Mouse (Mus musculus) ES-E14 (cell line): ENCODE measurements around the gene Pkib.

Experiments used
- CHD2 ChIP-seq: IDR thresholded peaks from 2 replicates; pipeline ENCODE4 v1.6.1; 2014; ENCODE audit warnings: mild to moderate bottlenecking, low read depth, low read length, inconsistent platforms
- HCFC1 ChIP-seq: IDR thresholded peaks from 2 replicates; pipeline ENCODE4 v1.6.1; 2012; ENCODE audit warnings: low read length, inconsistent platforms, borderline replicate concordance; ENCODE audit not compliant: insufficient read depth
- MAFK ChIP-seq: IDR thresholded peaks from 2 replicates; pipeline ENCODE4 v1.6.1; 2014; ENCODE audit warnings: mild to moderate bottlenecking, low read depth, low read length, inconsistent platforms; ENCODE audit not compliant: insufficient read depth
- ZNF384 ChIP-seq: IDR thresholded peaks from 2 replicates; pipeline ENCODE4 v1.6.1; 2012; ENCODE audit warnings: low read depth, low read length, inconsistent platforms

DNA sequence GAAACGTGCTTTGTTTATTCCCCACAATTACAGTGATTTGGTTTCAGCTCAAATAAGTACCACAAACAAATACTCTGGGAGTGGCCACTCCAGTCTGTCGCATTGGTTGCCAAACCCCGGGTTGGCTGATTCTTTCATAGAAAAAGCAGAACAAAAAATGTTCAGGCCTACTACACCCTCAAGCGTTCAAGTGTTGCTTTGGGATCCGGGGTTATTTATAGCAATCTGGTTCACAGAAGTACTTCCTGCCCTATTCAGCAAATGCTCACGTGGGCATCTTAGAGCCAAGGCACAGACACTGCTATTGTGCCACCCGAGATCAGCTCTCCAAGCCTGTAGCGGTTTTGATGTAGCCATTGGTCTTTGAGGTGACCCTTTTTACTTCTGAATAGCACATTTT is 95.9 kb downstream of the Pkib start:
- no peak for TF ChIP-seq HCFC1
- TF ChIP-seq CHD2, result no peak
- no peak for TF ChIP-seq MAFK
- TF ChIP-seq ZNF384, result no peak
